Mouse (Mus musculus) bone marrow macrophage, adult 2 months (primary cell): ENCODE measurements around the gene Prr14l. TPM values are rescaled to one million over a fixed set of nuclear protein-coding genes. Genes with fewer than 3 reads are reported as not detected.
"Not testable (repeated sequence)": the region's sequence is repeated elsewhere in the genome, so short reads cannot be mapped to it uniquely, and the experiment has no call there.

ENCODE experiments used
- H3K27ac ChIP-seq: 2 replicates; pipeline ENCODE4 v1.5.1; 2012; ENCODE audit warnings: low read depth, low read length; ENCODE audit not compliant: insufficient read depth
- H3K4me1 ChIP-seq: 2 replicates; pipeline ENCODE4 v1.6.1; 2012; ENCODE audit warnings: low read length; ENCODE audit not compliant: control insufficient read depth, insufficient read depth
- H3K4me3 ChIP-seq: 2 replicates; pipeline ENCODE4 v1.5.1; 2012; ENCODE audit warnings: mild to moderate bottlenecking, low read length, moderate library complexity; ENCODE audit not compliant: insufficient read depth
- CTCF ChIP-seq: IDR thresholded peaks from 2 replicates; pipeline ENCODE4 v1.5.1; 2012; ENCODE audit warnings: low read depth, mild to moderate bottlenecking, low read length, moderate library complexity
- POLR2A ChIP-seq: IDR thresholded peaks from 2 replicates; pipeline ENCODE4 v1.6.1; 2012; ENCODE audit warnings: mild to moderate bottlenecking, low read depth, low read length, borderline replicate concordance
- polyA plus RNA-seq: library from polyadenylated mRNA; stranded (reverse); fragments of >200 nt; gene quantifications from 2 replicates; pipeline ENCODE4 v1.2.4, GENCODE M21; 2012; ENCODE audit not compliant: missing spikeins, insufficient read depth, insufficient read length

Prr14l gene
- 20.8 and 27.5 TPM in 2 replicates for polyA plus RNA-seq

- Histone ChIP-seq H3K27ac (peak within 1 kb of the TSS; percentile 69), H3K4me1 (peaks cover 19% of the 10 kb centered on the region), H3K4me3 (peak within 1 kb of the TSS; percentile 71)
- TF ChIP-seq CTCF (no peak), POLR2A (peak; percentile 82)
Observed at GRCm38 (mm10) chr5:32853731-32854507, at the start of gene Prr14l. Gene Prr14l (minus strand): TSS chr5:32854256.

DNA sequence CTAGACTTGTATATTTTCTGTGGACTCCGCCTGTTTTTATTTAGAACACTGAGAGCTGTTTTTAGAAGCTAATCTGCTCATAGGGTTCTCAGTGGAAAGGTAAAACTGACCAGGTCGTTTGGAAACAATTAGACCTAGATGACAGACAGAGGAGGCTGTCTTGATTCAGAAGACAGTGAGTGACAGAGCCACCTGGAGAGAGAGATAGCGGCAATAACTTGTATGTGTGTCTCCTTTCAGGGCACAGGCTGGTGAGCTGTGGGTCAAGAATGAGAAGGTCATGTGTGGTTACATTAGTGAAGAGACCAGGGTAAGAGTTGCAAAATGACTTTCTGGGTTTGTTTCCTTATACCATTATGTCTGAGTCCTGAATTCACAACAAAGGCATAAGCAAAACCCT is 32.7 kb upstream of the Prr14l start:
- Histone ChIP-seq H3K4me3 (no peak overlapping the region), H3K27ac (no peak overlapping the region), H3K4me1 (no peaks in the 10 kb centered on the region)
- TF ChIP-seq CTCF, result no peak
- no peak for TF ChIP-seq POLR2A

DNA sequence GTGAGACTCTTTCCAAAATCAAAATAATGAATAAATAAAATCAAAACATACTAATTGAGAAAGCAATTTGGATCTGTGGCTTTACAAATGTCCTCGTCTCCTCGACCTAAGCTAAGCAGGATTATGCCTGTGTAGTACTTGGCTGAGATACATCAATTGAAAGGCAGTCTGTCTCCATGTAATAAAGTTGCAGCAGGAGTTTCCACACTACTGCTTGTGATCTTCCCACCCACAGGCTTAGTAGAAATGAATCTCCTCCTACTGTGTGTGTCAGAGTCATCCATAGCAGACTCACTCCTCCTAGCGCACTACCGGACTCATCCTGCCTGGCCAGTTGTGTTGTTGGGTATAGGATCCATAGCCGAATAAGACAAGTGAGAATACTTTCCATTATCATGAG is 18.3 kb upstream of the Prr14l start:
- Histone ChIP-seq H3K4me1 (peaks cover 2% of the 10 kb centered on the region; the same call in 1 of the 2 replicates), H3K4me3 (no peak overlapping the region), H3K27ac (no peak overlapping the region)
- no peak for TF ChIP-seq CTCF
- TF ChIP-seq POLR2A, result no peak

DNA sequence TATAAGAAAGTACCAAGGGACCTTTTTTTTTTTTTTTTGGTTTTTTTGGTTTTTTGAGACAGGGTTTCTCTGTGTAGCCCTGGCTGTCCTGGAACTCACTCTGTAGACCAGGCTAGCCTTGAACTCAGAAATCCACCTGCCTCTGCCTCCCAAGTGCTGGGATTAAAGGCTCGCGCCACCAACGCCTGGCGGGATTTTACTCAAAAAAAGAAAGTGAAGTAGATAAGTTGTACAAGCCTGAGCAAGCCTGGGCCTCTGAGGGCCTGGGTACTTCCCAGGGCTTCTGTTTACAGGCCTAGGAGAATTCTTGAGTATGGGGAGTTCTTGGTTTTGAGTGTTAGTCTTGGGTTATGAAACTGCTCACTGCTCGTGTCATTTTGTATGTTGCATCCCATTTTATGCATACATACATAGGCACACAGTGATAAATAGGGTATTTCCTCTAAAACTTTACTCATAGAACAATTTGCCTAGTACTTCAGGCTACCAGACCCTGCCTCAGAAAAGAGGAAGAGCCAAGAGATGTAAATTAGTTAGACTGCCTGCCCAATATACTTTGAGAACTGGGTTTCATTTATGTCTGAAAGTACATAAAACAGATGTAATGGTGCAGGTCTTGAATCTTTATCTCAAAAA is 15.5 kb upstream of the Prr14l start:
- TF ChIP-seq CTCF (no peak), POLR2A (no peak)
- Histone ChIP-seq H3K27ac (no peak overlapping the region), H3K4me1 (peaks cover 4% of the 10 kb centered on the region), H3K4me3 (no peak overlapping the region)

DNA sequence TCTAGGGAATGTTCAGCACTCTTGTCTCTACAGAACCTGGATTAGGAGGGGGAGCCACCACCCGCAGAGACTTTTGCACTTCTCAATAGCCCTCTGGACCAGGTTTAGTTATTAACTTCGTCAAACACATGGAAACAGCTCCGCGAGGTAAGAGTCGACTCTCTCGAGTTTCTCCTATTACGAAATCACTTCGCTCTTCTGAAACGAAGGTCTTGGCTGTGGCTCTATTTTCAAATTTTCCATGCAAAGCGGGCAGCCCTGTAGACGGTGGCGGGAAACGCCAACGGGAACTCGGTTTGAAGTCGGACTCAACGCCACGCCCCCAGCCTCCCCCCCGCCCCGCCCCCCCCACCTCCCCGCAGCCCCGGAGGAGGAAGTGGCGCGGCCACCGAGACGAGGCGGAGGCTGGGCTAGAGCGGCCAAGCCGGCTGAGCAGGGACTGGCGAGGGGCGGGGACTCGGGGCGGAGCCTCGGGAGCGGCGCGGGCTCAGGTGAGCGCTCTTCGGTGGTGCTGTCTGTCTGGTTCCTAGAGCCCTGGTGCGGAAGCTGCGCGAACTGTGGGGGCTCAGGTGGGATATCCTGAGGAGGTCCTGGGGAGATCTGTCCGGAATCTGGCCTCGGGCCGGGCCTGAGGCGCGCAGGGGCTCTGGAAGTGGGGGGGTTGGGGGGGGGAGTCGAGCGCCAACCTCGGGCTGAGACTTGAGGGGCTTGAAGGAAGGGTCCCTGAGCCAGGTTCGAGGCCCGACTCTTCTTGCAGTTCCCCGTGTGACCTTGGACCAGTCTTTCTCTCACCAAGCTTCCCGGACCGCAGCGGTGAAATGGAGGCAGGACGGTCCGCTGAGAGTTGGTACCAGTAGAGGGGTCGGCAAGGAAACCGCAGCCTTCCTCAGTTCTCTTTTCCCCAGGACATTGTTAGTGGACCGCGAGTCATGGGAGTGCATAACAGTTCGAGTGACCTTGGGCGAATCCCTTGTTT is 9.5 kb upstream of the Prr14l start, which contains the start of gene Depdc5:
Gene Depdc5, plus strand, starts transcription at position 449 of the 976 bp plus-strand sequence.
- H3K4me3 ChIP-seq, result peak within 1 kb of the TSS; percentile 86
- peak within 1 kb of the TSS; percentile 92 for H3K27ac ChIP-seq
- H3K4me1 ChIP-seq, result peaks cover 6% of the 10 kb centered on the region; the same call in 1 of the 2 replicates
- no peak for TF ChIP-seq POLR2A
- no peak for TF ChIP-seq CTCF

- Histone ChIP-seq H3K4me1 (peaks cover 6% of the 10 kb centered on the region; the same call in 1 of the 2 replicates), H3K27ac (peak overlapping the region; percentile 92; the same call in 1 of the 2 replicates), H3K4me3 (no peak overlapping the region; the same call in 1 of the 2 replicates)
- TF ChIP-seq POLR2A (no peak), CTCF (no peak)
Observed at GRCm38 (mm10) chr5:32862469-32863132, 8.5 kb upstream of the Prr14l start.

DNA sequence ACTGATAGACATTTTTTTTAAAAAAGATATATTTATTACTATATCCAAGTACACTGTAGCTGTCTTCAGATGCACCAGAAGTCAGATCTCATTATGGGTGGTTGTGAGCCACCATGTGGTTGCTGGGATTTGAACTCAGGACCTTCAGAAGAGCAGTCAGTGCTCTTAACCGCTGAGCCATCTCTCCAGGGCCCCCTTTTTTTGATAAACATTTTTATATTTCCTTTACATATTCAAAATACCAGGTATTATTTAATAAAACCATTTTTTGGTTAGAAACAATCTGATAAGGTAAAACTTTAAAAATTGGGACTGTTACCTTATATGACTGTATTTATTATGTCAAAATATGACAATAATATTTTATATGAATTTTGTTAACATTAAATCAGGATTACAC is 7.0 kb upstream of the Prr14l start:
- no peak overlapping the region for H3K27ac ChIP-seq
- peaks cover 8% of the 10 kb centered on the region for H3K4me1 ChIP-seq
- no peak for TF ChIP-seq CTCF
- TF ChIP-seq POLR2A, result no peak
- H3K4me3 ChIP-seq, result no peak overlapping the region

GRCm38 (mm10) chr5:32857781-32858220 is 3.7 kb upstream of the Prr14l start:
- TF ChIP-seq POLR2A (no peak), CTCF (no peak)
- Histone ChIP-seq H3K4me1 (peaks cover 8% of the 10 kb centered on the region), H3K4me3 (peak overlapping the region; percentile 65), H3K27ac (no peak overlapping the region)

DNA sequence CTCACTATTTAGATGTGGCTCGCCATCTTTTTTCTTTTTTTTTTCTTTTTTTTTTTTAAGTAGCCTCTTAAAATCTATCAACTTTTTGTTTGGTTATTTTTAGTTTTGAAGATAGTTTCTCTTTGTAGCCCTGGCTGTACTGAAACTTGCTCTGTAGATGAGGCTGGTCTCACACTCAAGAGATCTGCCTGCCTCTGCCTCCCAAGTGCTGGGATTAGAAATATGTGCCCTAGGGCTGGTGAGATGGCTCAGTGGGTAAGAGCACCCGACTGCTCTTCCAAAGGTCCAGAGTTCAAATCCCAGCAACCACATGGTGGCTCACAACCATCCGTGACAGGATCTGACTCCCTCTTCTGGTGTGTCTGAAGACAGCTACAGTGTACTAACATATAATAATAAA is 1.2 kb upstream of the Prr14l start:
- H3K4me1 ChIP-seq, result peaks cover 19% of the 10 kb centered on the region

More for the DNA sequence above, 1.2 kb upstream of the Prr14l start:
- not testable (repeated sequence) for H3K27ac ChIP-seq, H3K4me3 ChIP-seq
